Mouse (Mus musculus): ENCODE measurements around the gene Zic2. TPM values are rescaled to one million over a fixed set of nuclear protein-coding genes. Genes with fewer than 3 reads are reported as not detected.

Zic2 gene
- polyA plus RNA-seq, 1 experiment from 2014 or later, result 0.60 TPM

- Histone ChIP-seq H3K4me1 (peaks cover 37% of the 10 kb centered on the region), H3K4me3 (no peak overlapping the region), H3K9ac (no peak overlapping the region), H3K27ac (no peak overlapping the region), H3K36me3 (no peaks in the 10 kb centered on the region), H3K9me3 (no peaks in the 10 kb centered on the region), H3K4me2 (no peak overlapping the region), H3K27me3 (peaks cover 92% of the 10 kb centered on the region)
- 6% methylated on average over 13 of the region's 13 CpGs for WGBS
- no peak for ATAC-seq (ENCODE audit: insufficient number of reproducible peaks, low FRiP score, low TSS enrichment, low read depth)
Observed at GRCm38 (mm10) chr14:122472161-122472560, 3.1 kb upstream of the Zic2 start.

DNA sequence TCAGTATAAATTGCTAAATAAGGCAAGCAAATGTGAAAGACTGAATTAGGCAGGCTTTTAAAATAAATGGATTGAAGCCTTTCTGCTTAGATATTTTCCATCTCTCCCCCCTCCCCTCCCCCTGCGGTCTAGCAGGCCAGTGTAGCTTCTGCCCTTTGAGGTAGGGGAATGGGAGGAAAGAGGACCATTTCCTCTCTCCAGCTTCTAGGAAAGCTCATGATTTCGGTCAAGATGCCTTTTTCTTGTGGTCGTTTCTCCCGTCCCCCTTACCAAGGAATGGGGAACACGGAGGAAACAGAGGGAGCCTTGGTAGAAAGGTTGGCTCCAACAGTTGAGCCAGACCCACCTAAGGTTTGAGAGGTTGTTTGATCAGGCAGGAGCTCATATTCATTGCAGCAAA lies 2.6 kb upstream of the Zic2 start:
- Histone ChIP-seq H3K4me1 (peaks cover 37% of the 10 kb centered on the region), H3K36me3 (no peaks in the 10 kb centered on the region), H3K27me3 (peaks cover 92% of the 10 kb centered on the region), H3K27ac (no peak overlapping the region), H3K9me3 (no peaks in the 10 kb centered on the region), H3K4me2 (no peak overlapping the region), H3K9ac (no peak overlapping the region), H3K4me3 (no peak overlapping the region)
- ATAC-seq (ENCODE audit: insufficient number of reproducible peaks, low FRiP score, low TSS enrichment, low read depth), result no peak
- WGBS, result 13% methylated on average over 5 of the region's 5 CpGs

GRCm38 (mm10) chr14:122473211-122473751 lies 2.0 kb upstream of the Zic2 start:
- Histone ChIP-seq H3K4me1 (peaks cover 37% of the 10 kb centered on the region), H3K27ac (no peak overlapping the region), H3K9ac (no peak overlapping the region), H3K4me2 (no peak overlapping the region), H3K27me3 (peaks cover 93% of the 10 kb centered on the region), H3K4me3 (no peak overlapping the region), H3K9me3 (no peaks in the 10 kb centered on the region), H3K36me3 (no peaks in the 10 kb centered on the region)
- WGBS, result 10% methylated on average over 17 of the region's 17 CpGs
- ATAC-seq (ENCODE audit: insufficient number of reproducible peaks, low FRiP score, low TSS enrichment, low read depth), result no peak

- Histone ChIP-seq H3K4me1 (peaks cover 38% of the 10 kb centered on the region), H3K4me3 (peak overlapping the region; percentile 51)
Observed at GRCm38 (mm10) chr14:122474041-122474890, 969 bp upstream of the Zic2 start.

DNA sequence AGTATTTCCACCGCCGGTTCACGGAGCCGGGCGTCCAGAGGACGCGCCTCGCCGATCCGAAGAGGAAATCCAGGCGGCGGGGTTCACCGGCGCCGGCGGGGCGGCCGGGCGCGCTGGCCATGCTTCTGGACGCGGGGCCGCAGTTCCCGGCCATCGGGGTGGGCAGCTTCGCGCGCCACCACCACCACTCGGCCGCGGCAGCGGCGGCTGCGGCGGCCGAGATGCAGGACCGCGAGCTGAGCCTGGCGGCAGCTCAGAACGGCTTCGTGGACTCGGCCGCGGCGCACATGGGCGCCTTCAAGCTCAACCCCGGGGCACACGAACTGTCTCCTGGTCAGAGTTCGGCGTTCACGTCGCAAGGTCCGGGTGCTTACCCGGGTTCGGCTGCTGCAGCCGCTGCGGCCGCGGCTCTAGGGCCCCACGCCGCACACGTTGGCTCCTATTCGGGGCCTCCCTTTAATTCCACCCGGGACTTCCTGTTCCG lies 364 bp downstream of the Zic2 start:
- H3K27ac ChIP-seq, result peak overlapping the region; percentile 75
- peak overlapping the region; percentile 51 for H3K4me3 ChIP-seq
- peaks cover 37% of the 10 kb centered on the region for H3K4me1 ChIP-seq
- under 1% methylated on average over 63 of the region's 65 CpGs for WGBS
- peaks cover 87% of the 10 kb centered on the region for H3K27me3 ChIP-seq
- H3K36me3 ChIP-seq, result no peaks in the 10 kb centered on the region
- H3K9me3 ChIP-seq, result no peaks in the 10 kb centered on the region
- no peak for ATAC-seq (ENCODE audit: insufficient number of reproducible peaks, low FRiP score, low TSS enrichment, low read depth)
- peak overlapping the region; percentile 86 for H3K4me2 ChIP-seq
- H3K9ac ChIP-seq, result peak overlapping the region; percentile 31; the same call in 1 of the 2 replicates

More at GRCm38 (mm10) chr14:122474041-122474890, 969 bp upstream of the Zic2 start:
- H3K9ac ChIP-seq, result no peak overlapping the region
- peak; percentile 75 for ATAC-seq (ENCODE audit: insufficient number of reproducible peaks, low FRiP score, low TSS enrichment, low read depth)
- H3K36me3 ChIP-seq, result no peaks in the 10 kb centered on the region
- H3K9me3 ChIP-seq, result no peaks in the 10 kb centered on the region
- peak overlapping the region; percentile 73 for H3K27ac ChIP-seq
- H3K27me3 ChIP-seq, result peaks cover 91% of the 10 kb centered on the region
- WGBS, result under 1% methylated on average over 54 of the region's 57 CpGs
- H3K4me2 ChIP-seq, result peak overlapping the region; percentile 86

GRCm38 (mm10) chr14:122476041-122476821 lies 996 bp downstream of the Zic2 start:
- Histone ChIP-seq H3K4me2 (peak overlapping the region; percentile 86), H3K4me3 (peak overlapping the region; percentile 51), H3K27me3 (peaks cover 85% of the 10 kb centered on the region), H3K36me3 (no peaks in the 10 kb centered on the region), H3K27ac (peak overlapping the region; percentile 75; the same call in 1 of the 2 replicates), H3K9me3 (no peaks in the 10 kb centered on the region), H3K9ac (peak overlapping the region; percentile 31; the same call in 1 of the 2 replicates), H3K4me1 (peaks cover 37% of the 10 kb centered on the region)
- ATAC-seq (ENCODE audit: insufficient number of reproducible peaks, low FRiP score, low TSS enrichment, low read depth), result no peak
- WGBS, result under 1% methylated on average over 60 of the region's 62 CpGs

DNA sequence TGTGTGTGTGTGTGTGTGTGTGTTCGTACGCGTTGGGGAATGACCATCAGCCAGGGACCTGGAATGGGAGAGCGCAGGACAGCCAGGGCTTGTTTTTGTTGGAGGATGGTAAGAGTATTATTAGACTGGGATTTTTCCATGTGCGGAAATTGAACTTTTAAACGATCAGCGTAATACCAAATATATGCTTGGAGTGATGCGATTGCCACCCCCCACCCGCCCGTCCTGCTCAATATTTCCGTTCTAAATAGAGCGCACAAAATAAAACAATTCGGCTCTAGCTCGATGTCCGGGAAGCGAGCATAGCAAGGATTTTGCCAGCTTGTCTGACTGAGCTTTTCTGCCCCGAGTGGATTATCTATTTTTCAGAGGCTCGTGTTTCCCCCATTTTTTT lies 1.6 kb downstream of the Zic2 start:
- no peak for ATAC-seq (ENCODE audit: insufficient number of reproducible peaks, low FRiP score, low TSS enrichment, low read depth)
- peak overlapping the region; percentile 51 for H3K4me3 ChIP-seq
- H3K4me1 ChIP-seq, result peaks cover 37% of the 10 kb centered on the region
- no peak overlapping the region for H3K9ac ChIP-seq
- H3K27me3 ChIP-seq, result peaks cover 85% of the 10 kb centered on the region
- peak overlapping the region; percentile 86; the same call in 1 of the 2 replicates for H3K4me2 ChIP-seq
- H3K9me3 ChIP-seq, result no peaks in the 10 kb centered on the region
- H3K27ac ChIP-seq, result 0 out of 2 replicates have a peak overlapping the region, but pooled peaks have one; percentile 27
- no peaks in the 10 kb centered on the region for H3K36me3 ChIP-seq
- WGBS, result 1% methylated on average over 18 of the region's 18 CpGs

DNA sequence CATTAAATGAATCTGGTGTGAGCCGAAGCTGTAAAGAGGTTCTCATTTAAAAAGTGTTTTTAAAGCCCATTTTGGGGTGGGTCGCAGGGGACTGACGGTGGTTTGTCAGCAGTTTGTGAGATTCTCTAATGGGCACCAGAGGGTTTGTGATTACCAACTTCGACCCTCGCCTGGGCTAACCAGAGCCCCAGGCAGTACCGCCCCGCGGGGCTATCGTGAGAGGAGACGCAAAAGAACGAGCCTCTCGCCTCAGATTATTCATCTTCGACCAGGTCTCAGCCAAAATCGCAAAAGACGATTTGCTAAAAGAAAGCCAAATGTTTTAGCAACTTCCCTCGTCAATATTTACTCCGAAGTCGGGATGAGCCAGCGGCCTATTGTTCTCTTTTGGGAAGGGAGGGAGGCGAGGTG lies 2.0 kb downstream of the Zic2 start:
- 2% methylated on average over 20 of the region's 20 CpGs for WGBS
- peaks cover 87% of the 10 kb centered on the region for H3K27me3 ChIP-seq
- no peak overlapping the region for H3K9ac ChIP-seq
- no peaks in the 10 kb centered on the region for H3K9me3 ChIP-seq
- peak overlapping the region; percentile 51 for H3K4me3 ChIP-seq
- H3K36me3 ChIP-seq, result no peaks in the 10 kb centered on the region
- peaks cover 37% of the 10 kb centered on the region for H3K4me1 ChIP-seq
- peak overlapping the region; percentile 86; the same call in 1 of the 2 replicates for H3K4me2 ChIP-seq
- H3K27ac ChIP-seq, result no peak overlapping the region
- no peak for ATAC-seq (ENCODE audit: insufficient number of reproducible peaks, low FRiP score, low TSS enrichment, low read depth)

GRCm38 (mm10) chr14:122477971-122478573 lies 2.8 kb downstream of the Zic2 start:
- peaks cover 37% of the 10 kb centered on the region for H3K4me1 ChIP-seq
- ATAC-seq (ENCODE audit: insufficient number of reproducible peaks, low FRiP score, low TSS enrichment, low read depth), result no peak
- H3K27ac ChIP-seq, result no peak overlapping the region
- peaks cover 87% of the 10 kb centered on the region for H3K27me3 ChIP-seq
- 9% methylated on average over 9 of the region's 9 CpGs for WGBS
- H3K4me2 ChIP-seq, result peak overlapping the region; percentile 38
- peak overlapping the region; percentile 51 for H3K4me3 ChIP-seq
- no peak overlapping the region for H3K9ac ChIP-seq
- no peaks in the 10 kb centered on the region for H3K9me3 ChIP-seq
- H3K36me3 ChIP-seq, result no peaks in the 10 kb centered on the region

DNA sequence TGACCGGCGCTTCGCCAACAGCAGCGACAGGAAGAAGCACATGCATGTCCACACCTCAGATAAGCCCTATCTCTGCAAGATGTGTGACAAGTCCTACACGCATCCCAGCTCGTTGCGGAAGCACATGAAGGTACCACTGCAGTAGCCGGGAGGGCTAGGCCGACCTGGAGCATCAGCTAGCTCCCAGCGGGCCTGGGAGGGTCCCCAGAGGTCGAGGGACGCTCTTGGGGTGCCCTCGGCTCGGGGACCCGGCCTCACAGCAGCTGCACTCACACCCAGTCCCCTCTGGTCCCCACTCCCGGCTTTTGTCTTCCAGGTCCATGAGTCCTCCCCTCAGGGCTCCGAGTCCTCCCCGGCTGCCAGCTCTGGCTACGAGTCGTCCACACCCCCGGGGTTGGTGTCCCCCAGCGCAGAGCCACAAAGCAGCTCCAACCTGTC lies 3.4 kb downstream of the Zic2 start:
- H3K9ac ChIP-seq, result no peak overlapping the region
- peaks cover 37% of the 10 kb centered on the region for H3K4me1 ChIP-seq
- ATAC-seq (ENCODE audit: insufficient number of reproducible peaks, low FRiP score, low TSS enrichment, low read depth), result no peak
- H3K9me3 ChIP-seq, result no peaks in the 10 kb centered on the region
- peak overlapping the region; percentile 51 for H3K4me3 ChIP-seq
- peaks cover 87% of the 10 kb centered on the region for H3K27me3 ChIP-seq
- WGBS, result 5% methylated on average over 22 of the region's 22 CpGs
- H3K27ac ChIP-seq, result no peak overlapping the region
- no peaks in the 10 kb centered on the region for H3K36me3 ChIP-seq
- H3K4me2 ChIP-seq, result peak overlapping the region; percentile 38

- Histone ChIP-seq H3K4me1 (peaks cover 27% of the 10 kb centered on the region), H3K27ac (no peak overlapping the region), H3K9ac (no peak overlapping the region), H3K9me3 (no peaks in the 10 kb centered on the region), H3K4me2 (no peak overlapping the region), H3K27me3 (peaks cover 87% of the 10 kb centered on the region), H3K4me3 (no peak overlapping the region), H3K36me3 (no peaks in the 10 kb centered on the region)
- ATAC-seq (ENCODE audit: insufficient number of reproducible peaks, low FRiP score, low TSS enrichment, low read depth), result no peak
- WGBS, result 25% methylated on average over 17 of the region's 17 CpGs
Observed at GRCm38 (mm10) chr14:122479461-122480109, 4.3 kb downstream of the Zic2 start.

All from limb, embryonic 15.5 days (tissue).